Mouse (Mus musculus) ES-CJ7 (cell line): ENCODE data around the gene Pdgfd.

ENCODE experiments used
- DNase-seq: peaks from one replicate; pipeline ENCODE4 v3.0.0; 2011; ENCODE audit warnings: low read depth, low spot score

Gene Pdgfd

GRCm38 (mm10) chr9:6305847-6306246 is 137.5 kb downstream of the Pdgfd start:
- no peak for DNase-seq

- no peak for DNase-seq
Measured at GRCm38 (mm10) chr9:6317114-6317513, 148.7 kb downstream of the Pdgfd start.

DNA sequence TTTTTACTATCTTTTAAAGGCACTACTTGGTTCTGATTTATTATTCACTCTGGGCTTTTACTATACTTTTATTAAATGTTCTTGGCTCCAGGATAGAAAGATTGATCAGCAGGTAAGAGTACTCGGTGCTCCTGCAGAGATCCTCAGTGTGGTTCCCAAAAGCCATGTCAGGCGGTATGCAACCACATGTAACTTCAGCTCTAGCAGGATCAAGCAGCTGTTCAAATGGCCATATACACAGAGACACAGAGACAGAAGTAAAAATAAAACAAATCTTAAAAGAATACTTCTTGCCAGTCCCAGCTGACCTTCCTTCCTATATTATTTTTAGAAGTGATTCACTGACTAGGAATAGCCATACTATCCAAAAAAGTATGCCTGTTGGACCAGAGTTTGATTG is 157.0 kb downstream of the Pdgfd start:
- no peak for DNase-seq

DNA sequence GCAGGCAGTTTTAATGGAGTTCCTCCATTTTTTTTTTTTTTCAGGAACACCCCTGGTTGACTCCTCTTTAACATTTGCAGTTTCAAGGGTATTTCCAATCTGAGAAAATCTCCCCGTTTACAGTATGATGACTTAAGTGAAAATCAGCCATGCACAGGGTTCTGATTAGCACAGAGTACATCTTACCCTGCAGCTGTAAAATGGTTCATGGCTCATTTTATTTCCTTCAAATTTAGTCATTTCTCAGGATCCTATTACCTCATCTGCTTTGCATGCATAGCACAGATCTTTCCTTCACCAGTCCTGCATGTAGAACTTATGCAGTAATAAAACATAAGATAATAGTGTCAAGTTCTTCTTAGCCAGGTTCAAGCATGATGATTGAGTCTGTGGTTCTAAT is 165.1 kb downstream of the Pdgfd start:
- DNase-seq = no peak

- DNase-seq = no peak
Measured at GRCm38 (mm10) chr9:6336236-6336635, 167.9 kb downstream of the Pdgfd start.

- no peak for DNase-seq
Measured at GRCm38 (mm10) chr9:6337891-6338290, 169.5 kb downstream of the Pdgfd start.

GRCm38 (mm10) chr9:6338344-6338743 is 170.0 kb downstream of the Pdgfd start:
- DNase-seq = no peak

GRCm38 (mm10) chr9:6339394-6339793 is 171.0 kb downstream of the Pdgfd start:
- DNase-seq = no peak

DNA sequence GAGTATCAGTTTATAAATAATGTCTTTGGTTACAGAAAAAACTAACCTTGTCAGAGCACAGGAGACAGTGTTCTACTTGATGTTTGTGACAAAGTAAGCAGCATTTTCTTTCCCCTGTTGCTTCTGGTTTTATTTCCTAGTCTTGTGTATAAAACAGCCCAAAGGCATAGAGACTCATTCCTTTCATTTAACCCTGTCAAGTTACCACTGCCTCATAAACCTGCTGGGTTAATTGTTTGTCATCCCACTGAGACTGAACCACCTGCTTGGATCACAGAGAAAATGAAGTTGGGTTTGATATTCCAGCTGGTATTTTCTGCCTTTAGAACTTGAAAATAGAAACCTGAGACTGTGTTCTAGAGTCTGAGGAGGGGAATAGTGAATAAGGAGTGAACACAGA is 172.4 kb downstream of the Pdgfd start:
- no peak for DNase-seq

DNA sequence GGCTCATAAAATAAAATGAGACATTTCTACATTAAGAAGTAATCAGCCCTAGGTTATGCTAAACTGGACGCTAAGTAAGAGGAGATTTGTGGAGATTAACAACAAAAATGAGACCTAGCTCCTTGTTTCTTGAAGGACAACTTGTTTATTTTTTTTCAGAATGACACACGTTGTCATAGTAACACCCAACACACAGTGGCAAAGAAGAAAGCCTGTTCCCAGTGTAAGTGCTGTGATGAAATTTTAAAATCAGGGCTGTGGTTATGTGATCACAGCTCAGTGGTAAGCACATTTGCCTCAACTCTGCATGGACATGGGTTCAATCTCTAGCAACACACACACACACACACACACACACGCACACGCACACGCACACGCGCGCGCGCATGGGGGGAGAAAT is 174.5 kb downstream of the Pdgfd start:
- no peak for DNase-seq

DNA sequence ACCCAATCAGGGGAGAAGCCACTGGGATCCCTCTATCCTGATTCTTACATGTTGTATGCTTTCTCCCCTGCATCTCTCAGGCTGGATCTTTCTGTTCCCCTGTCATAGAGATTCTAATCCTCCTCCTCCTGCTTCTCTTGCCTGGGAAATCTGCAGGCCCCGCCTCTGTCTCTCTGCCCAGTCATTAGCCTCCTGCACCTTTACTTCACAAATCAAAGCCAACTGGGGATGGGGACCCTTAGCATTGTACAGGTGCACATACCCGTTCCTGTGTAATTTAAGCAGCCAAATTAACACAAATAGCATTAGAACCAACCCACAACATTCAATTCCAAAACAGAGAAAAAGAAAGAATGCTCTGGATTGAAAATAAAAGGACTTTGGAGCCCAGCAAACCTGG is 176.1 kb downstream of the Pdgfd start:
- no peak for DNase-seq

GRCm38 (mm10) chr9:6344924-6345323 is 176.5 kb downstream of the Pdgfd start:
- DNase-seq = no peak

DNA sequence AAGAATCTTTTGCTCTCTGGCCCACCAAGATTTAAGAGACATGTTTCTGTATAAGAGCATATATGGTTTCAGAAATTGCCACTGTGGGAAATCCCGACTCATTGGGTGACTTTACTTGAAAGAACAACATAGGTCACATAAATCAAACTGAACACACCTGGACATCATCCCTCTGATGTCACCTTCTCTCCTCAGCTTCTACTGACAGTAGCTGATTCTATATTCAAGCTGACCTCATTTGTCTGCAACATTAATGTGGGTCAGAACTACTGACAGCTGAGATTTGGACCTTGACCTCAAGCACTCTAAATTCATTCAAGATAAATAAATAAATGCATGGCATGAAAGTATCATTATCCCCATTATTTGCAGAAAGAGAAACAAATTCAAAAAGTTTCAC is 177.0 kb downstream of the Pdgfd start:
- no peak for DNase-seq

GRCm38 (mm10) chr9:6353257-6353960 is 185.0 kb downstream of the Pdgfd start:
- no peak for DNase-seq

GRCm38 (mm10) chr9:6360795-6361194 is 192.4 kb downstream of the Pdgfd start:
- DNase-seq = no peak

GRCm38 (mm10) chr9:6366550-6366949 is 198.2 kb downstream of the Pdgfd start:
- peak; percentile 83 for DNase-seq

- DNase-seq = no peak
Measured at GRCm38 (mm10) chr9:6401764-6402163, 233.4 kb downstream of the Pdgfd start.

DNA sequence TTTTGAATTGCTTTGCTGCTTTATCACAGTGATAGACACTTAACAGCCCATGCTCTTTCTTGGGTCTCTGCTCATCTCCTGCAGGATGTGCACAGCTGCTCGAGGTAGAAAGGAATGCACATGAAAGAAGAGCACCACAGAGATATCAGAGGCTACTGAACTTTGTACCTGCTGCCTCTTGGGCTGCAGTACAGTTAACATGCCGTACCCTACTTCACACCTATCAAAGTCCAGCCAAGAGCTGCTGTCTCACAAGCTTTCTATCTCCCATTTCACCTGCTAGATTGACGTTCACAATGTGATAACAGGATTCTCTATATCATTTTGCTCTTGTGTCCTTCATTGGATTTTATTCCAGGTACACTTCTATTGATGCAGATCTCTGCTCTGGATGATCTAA is 238.2 kb downstream of the Pdgfd start:
- no peak for DNase-seq

- no peak for DNase-seq
Measured at GRCm38 (mm10) chr9:6407972-6408371, 239.6 kb downstream of the Pdgfd start.

GRCm38 (mm10) chr9:6424606-6425005 is 256.2 kb downstream of the Pdgfd start:
- no peak for DNase-seq
